Mouse (Mus musculus): Measurements from ENCODE around the gene Cox6a2. TPM values are rescaled to one million over a fixed set of nuclear protein-coding genes. Genes with fewer than 3 reads are reported as not detected.

Cox6a2 gene
- 0.39 TPM in 1 of 2 replicates, not detected in the other for polyA plus RNA-seq (2016; fragmentation: Nextera tagmentation; extraction: Ambion mirVana)

DNA sequence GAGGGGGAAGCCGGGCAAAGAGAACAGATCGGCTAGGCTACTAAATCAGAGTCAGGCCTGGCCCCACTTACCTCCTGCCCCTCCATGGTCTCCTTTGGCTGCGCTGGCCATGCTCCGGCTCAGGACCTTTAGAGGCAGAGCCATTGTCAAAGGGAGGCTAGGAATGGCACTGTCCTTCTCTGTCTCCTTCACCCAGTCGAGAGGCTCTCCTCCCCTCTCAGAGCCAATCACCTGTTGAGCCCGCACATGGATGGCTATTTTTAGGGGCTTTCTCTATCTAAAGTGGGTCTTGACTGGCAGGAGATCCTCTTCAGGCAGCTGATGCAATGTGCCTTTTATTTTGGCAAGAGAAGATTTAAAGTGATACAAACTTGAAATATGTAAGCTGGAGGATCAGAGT is at the start of gene Cox6a2:
TSS of gene Cox6a2 (minus strand) at position 236 of the 400 bp plus-strand sequence.
- WGBS: 83% methylated on average over 6 of the region's 6 CpGs

DNA sequence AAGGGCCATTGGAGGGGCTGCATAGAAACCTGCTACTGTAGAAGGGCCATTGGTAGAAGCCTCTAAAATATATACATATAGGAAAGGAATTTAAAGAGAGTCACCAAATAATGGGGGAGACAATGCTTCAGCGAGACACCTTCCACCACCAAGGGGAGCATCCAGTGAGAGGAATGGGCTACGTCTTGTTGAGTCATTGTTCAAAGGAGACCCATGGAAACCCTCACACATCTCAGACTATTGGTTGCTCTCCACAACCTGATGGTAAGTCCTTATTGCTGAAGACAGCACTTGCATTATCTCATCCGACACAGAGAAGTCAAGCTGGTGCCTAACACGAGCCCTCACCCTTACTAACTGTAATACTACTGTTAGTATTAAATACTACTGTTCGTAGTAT is 49.6 kb upstream of the Cox6a2 start:
- WGBS: 90% methylated on average over 5 of the region's 5 CpGs
- peaks cover 26% of the 10 kb centered on the region for H3K27me3 ChIP-seq (replicated peaks; ENCODE audit: low read depth, poor library complexity, severe bottlenecking)
- DNase-seq (ENCODE audit: low spot score): no peak
- H3K9me3 ChIP-seq: no peaks in the 10 kb centered on the region
- no peaks in the 10 kb centered on the region for H3K36me3 ChIP-seq (replicated peaks)
- peaks cover 26% of the 10 kb centered on the region for H3K4me1 ChIP-seq
- no peak overlapping the region for H3K4me3 ChIP-seq
- H3K27ac ChIP-seq (replicated peaks): no peak overlapping the region

More for the DNA sequence above, at the start of gene Cox6a2:
- H3K4me1 ChIP-seq: no peaks in the 10 kb centered on the region
- H3K9me3 ChIP-seq: no peaks in the 10 kb centered on the region
- no peak for DNase-seq (ENCODE audit: low spot score)
- no peaks in the 10 kb centered on the region for H3K36me3 ChIP-seq (replicated peaks)
- H3K27me3 ChIP-seq (replicated peaks; ENCODE audit: low read depth, poor library complexity, severe bottlenecking): no peaks in the 10 kb centered on the region
- no peak within 1 kb of the TSS for H3K27ac ChIP-seq (replicated peaks)
- H3K4me3 ChIP-seq: no peak within 1 kb of the TSS

DNA sequence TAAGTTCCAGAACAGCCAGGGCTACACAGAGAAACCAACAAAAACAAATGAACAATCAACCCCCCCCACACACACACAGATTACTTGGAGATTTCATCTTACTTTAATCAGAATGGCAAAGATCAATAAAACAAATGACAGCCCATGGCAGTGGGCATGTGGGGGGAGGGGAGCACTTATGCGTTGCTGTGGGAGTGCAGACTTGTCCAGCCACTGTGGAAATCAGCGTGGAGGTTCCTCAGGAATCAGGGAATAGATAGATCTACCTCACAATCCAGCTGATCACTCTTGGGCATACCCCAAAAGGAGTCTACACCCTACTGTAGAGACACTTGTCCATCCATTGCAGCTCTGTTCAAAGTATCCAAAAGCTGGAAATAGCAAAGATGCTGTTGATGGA is 48.8 kb upstream of the Cox6a2 start:
- H3K27me3 ChIP-seq (replicated peaks; ENCODE audit: low read depth, poor library complexity, severe bottlenecking): peaks cover 30% of the 10 kb centered on the region
- peaks cover under 1% of the 10 kb centered on the region; the same call in 1 of the 2 replicates for H3K36me3 ChIP-seq (replicated peaks)
- H3K27ac ChIP-seq (replicated peaks): no peak overlapping the region
- H3K9me3 ChIP-seq: no peaks in the 10 kb centered on the region
- DNase-seq (ENCODE audit: low spot score): no peak
- 55% methylated on average over 2 of the region's 2 CpGs for WGBS
- H3K4me1 ChIP-seq: peaks cover 26% of the 10 kb centered on the region
- no peak overlapping the region for H3K4me3 ChIP-seq

DNA sequence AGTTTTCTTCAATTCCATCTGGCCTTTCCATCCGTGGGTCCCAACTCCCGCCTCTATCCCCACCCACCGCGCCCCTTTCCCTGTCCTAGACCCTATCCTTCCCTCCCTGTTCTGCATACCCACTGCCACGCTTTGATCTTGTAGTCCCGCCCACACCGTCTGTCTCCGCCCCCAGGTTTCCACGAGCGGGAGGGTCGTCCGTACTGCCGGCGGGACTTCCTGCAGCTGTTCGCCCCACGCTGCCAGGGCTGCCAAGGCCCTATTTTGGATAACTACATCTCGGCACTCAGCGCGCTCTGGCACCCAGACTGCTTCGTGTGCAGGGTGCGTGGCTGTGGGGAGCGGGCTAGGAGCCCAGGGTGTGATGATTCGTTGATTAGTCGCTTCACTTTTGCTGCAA is 46.4 kb upstream of the Cox6a2 start:
- H3K4me1 ChIP-seq: peaks cover 36% of the 10 kb centered on the region
- DNase-seq (ENCODE audit: low spot score): peak; percentile 75
- no peaks in the 10 kb centered on the region for H3K9me3 ChIP-seq
- peak overlapping the region; percentile 56 for H3K4me3 ChIP-seq
- WGBS: 14% methylated on average over 24 of the region's 24 CpGs
- H3K27ac ChIP-seq (replicated peaks): peak overlapping the region; percentile 65
- peaks cover 47% of the 10 kb centered on the region for H3K27me3 ChIP-seq (replicated peaks; ENCODE audit: low read depth, poor library complexity, severe bottlenecking)
- H3K36me3 ChIP-seq (replicated peaks): peaks cover 7% of the 10 kb centered on the region; the same call in 1 of the 2 replicates

DNA sequence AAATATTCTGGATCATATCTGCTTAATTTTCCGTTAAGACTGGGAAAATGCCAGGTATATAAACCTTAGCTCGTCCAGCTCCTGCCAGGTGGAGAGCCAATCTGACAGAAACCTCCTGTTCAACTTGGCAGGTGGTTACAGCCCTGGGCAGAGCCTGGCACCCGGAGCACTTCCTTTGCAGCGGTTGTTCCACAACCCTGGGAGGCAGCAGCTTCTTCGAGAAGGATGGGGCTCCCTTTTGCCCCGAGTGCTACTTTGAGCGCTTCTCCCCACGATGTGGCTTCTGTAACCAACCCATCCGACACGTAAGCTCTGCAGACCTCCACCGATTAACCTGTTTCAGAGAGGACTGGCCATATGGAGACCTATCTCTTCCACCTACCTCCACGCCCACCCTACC is 45.8 kb upstream of the Cox6a2 start:
- DNase-seq (ENCODE audit: low spot score): no peak
- Histone ChIP-seq H3K4me3 (peak overlapping the region; percentile 56), H3K4me1 (peaks cover 37% of the 10 kb centered on the region), H3K27me3 (replicated peaks; ENCODE audit: low read depth, poor library complexity, severe bottlenecking) (peaks cover 47% of the 10 kb centered on the region), H3K27ac (replicated peaks) (no peak overlapping the region), H3K9me3 (no peaks in the 10 kb centered on the region), H3K36me3 (replicated peaks) (peaks cover 7% of the 10 kb centered on the region; the same call in 1 of the 2 replicates)
- WGBS: 48% methylated on average over 12 of the region's 12 CpGs

DNA sequence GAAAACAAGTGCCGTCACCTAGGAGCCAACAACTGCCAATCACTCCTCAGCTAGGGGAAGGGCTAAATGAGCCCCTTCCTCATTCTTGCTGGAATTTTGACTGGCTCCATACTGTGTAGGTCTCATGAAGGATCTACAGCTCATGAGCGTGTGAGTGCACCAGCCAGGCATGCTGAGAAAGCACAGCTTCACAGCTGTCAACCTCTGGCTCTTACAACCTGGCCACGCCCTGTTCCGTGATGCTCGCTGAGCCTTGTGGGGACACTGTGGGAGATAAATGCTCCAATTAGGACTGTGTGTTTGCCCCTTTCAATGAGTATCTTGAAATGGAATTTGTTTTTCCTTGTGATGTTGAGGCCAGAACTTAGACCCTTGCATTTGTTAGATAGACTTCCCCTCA is 43.8 kb upstream of the Cox6a2 start:
- no peak for DNase-seq (ENCODE audit: low spot score)
- no peaks in the 10 kb centered on the region for H3K9me3 ChIP-seq
- no peak overlapping the region for H3K27ac ChIP-seq (replicated peaks)
- peaks cover 10% of the 10 kb centered on the region for H3K36me3 ChIP-seq (replicated peaks)
- peaks cover 44% of the 10 kb centered on the region for H3K4me1 ChIP-seq
- no peak overlapping the region for H3K4me3 ChIP-seq
- 76% methylated on average over 5 of the region's 5 CpGs for WGBS
- peaks cover 54% of the 10 kb centered on the region for H3K27me3 ChIP-seq (replicated peaks; ENCODE audit: low read depth, poor library complexity, severe bottlenecking)

DNA sequence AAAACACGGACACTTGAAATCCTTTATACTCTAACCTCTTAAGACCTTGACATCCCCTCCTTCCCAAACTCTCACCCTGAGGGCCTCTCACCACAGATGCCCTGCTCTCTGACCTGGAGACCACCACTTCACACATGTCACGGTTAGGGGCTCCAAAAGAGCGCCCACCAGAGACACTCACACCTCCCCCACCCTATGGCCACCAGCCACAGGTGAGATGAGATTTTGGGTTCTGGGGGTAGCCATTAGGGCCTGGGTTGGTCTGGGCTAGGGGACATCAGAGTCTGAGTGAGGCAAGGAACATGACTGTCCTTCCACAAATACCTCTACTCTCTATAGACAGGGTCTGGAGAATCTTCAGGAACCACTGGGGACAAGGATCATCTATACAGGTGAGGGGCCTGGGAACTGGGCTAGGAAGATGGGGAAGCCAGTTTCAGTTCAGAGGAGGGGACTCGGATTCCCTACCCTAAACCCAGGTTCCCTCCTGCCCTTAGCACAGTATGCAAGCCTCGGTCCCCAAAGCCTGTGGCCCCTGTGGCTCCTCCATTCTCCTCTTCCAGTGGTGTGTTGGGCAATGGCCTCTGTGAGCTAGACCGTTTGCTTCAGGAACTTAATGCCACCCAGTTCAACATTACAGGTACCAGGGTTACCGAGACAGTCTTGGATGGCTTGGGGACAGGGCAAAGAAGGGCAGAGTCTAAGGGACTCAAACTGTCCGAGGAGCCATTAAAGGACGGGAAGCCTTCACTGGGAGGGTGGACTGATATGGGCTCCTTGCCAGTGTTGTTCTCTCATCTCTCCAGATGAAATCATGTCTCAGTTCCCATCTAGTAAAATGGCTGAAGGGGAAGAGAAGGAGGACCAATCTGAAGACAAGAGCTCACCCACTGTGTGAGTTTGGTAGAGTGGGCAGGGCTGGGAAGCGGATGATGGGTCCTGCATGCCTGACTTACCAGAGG is 42.2 kb upstream of the Cox6a2 start:
- peaks cover 22% of the 10 kb centered on the region for H3K36me3 ChIP-seq (replicated peaks)
- no peak overlapping the region for H3K27ac ChIP-seq (replicated peaks)
- H3K4me3 ChIP-seq: peak overlapping the region; percentile 62
- H3K9me3 ChIP-seq: no peaks in the 10 kb centered on the region
- H3K27me3 ChIP-seq (replicated peaks; ENCODE audit: low read depth, poor library complexity, severe bottlenecking): peaks cover 50% of the 10 kb centered on the region
- DNase-seq (ENCODE audit: low spot score): no peak
- peaks cover 57% of the 10 kb centered on the region for H3K4me1 ChIP-seq
- WGBS: 81% methylated on average over 10 of the region's 10 CpGs

DNA sequence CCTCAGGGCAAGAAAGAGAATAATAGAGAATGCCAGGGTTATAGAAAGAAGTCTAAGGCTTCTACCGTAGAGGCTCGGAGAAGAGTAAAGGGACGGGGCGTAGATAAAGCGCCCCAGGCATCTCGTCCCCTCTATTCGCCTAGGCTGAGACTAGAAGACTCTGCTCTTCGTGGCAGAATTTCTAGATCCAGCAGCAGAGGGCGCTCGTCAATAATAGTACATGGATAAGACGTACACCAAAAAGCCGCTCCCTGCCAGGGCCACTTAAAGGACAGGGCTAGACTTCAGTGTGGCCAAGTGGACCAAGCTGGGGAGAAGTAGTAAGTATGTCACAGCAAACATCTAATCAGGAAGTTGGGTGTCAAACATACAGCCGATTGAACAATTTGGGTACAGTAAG is 41.3 kb upstream of the Cox6a2 start:
- H3K4me3 ChIP-seq: peak overlapping the region; percentile 62
- H3K27me3 ChIP-seq (replicated peaks; ENCODE audit: low read depth, poor library complexity, severe bottlenecking): peaks cover 41% of the 10 kb centered on the region
- peaks cover 31% of the 10 kb centered on the region for H3K36me3 ChIP-seq (replicated peaks)
- 1% methylated on average over 13 of the region's 13 CpGs for WGBS
- peaks cover 57% of the 10 kb centered on the region for H3K4me1 ChIP-seq
- peak overlapping the region; percentile 83 for H3K27ac ChIP-seq (replicated peaks)
- DNase-seq (ENCODE audit: low spot score): peak; percentile 85
- H3K9me3 ChIP-seq: no peaks in the 10 kb centered on the region

DNA sequence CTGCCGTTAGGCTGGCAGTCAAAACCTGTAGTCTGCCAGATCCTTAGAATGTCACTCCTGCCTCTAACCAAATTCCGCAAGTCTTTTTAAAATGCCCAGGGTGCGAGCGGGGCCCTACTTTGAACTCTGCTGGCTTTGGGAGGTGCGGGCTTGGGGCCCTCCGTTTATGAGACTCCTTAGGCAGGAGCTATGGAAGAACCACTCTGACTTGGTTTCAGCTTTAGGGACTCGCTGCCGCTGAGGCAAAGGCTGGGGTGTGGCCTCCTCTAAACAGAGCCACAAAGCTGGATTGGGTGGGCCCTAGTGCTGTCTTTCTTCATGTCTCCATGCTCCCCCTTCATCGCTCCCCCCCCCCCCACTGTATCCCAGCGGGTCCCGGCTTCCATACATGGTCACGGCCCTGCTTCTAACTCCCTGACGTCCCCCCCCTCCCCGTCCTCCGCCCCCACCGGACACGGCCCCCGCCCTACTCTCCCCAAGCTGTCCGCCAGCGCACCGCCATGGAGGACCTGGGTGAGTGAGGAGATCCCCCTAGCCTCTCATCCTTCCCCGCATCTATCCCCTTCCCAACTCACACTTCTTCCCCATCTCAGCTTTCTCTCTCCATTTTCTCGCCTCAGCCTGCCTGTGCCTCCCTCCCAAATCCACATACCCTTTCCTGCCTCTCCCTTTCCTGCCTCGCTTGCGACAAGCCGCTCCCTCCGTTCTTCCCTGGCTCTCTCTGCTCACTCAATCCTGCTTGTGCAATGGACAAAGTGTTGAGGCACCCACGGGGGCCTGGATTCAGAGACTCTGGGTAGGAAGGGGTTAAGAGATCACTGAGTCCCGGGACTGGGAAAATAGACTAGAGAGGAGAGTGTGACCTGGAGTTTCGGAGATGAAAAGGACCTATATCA is 40.6 kb upstream of the Cox6a2 start, which contains the start of gene Tgfb1i1:
TSS of gene Tgfb1i1 (plus strand) at position 317 of the 896 bp plus-strand sequence.
- Histone ChIP-seq H3K4me1 (peaks cover 54% of the 10 kb centered on the region), H3K9me3 (no peaks in the 10 kb centered on the region), H3K27ac (replicated peaks) (peak within 1 kb of the TSS; percentile 83), H3K36me3 (replicated peaks) (peaks cover 38% of the 10 kb centered on the region), H3K4me3 (peak within 1 kb of the TSS; percentile 62), H3K27me3 (replicated peaks; ENCODE audit: low read depth, poor library complexity, severe bottlenecking) (peaks cover 34% of the 10 kb centered on the region)
- DNase-seq (ENCODE audit: low spot score): peak; percentile 65
- WGBS: 2% methylated on average over 30 of the region's 30 CpGs

DNA sequence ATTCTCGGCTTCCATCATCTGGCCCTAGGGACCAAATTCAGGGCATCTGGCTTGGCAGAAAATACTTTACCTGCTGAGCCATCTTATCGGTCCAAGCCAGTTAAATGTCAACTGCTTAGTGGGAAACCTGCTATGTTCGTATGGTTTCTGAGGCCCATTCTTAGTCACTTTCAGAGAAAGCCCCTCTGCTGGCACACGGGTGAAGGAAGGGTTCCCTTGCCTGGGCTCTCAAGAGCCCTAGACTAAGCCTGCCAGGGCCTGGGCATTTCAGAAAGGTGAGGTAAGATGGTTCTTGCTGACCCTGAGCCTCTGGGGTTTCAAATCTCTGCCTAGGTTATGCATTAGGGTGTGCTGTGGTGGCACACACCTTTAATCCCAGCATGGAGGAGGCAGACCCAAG is 39.4 kb upstream of the Cox6a2 start:
- H3K27me3 ChIP-seq (replicated peaks; ENCODE audit: low read depth, poor library complexity, severe bottlenecking): peaks cover 28% of the 10 kb centered on the region
- H3K27ac ChIP-seq (replicated peaks): no peak overlapping the region
- peaks cover 50% of the 10 kb centered on the region for H3K36me3 ChIP-seq (replicated peaks)
- DNase-seq (ENCODE audit: low spot score): no peak
- WGBS: 85% methylated on average over 4 of the region's 4 CpGs
- H3K4me1 ChIP-seq: peaks cover 58% of the 10 kb centered on the region
- no peak overlapping the region for H3K4me3 ChIP-seq
- no peaks in the 10 kb centered on the region for H3K9me3 ChIP-seq

DNA sequence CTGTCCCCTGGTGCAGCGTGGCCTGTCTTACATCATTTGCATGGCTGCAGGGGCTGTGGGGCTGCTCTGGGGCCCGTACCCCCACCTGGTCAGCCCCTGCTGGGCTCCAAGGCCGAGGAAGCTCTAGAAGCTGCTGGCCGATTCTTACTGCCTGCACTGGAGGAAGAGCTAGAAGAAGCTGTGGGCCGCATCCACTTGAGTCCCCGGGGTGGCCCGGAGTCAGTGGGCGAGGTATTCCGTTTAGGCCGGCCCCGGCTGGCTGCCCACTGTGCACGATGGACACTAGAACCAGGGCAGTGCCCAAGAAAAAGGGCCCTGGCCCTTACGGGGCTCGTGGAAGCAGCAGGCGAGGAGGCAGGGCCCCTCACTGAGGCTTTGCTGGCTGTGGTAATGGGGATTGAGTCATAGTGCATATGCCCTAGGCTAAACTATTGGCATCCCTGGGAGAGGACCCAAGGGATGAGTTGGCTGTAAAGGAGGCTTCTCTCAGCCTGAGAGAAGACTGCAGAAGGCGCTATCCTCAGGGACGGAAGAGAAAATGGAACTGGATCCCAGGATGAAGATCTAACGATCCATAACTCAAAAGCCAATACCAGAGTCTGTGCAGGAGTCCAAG is 38.3 kb upstream of the Cox6a2 start:
- Histone ChIP-seq H3K27ac (replicated peaks) (peak overlapping the region; percentile 72; the same call in 1 of the 2 replicates), H3K4me3 (no peak overlapping the region), H3K27me3 (replicated peaks; ENCODE audit: low read depth, poor library complexity, severe bottlenecking) (peaks cover 22% of the 10 kb centered on the region), H3K36me3 (replicated peaks) (peaks cover 56% of the 10 kb centered on the region), H3K4me1 (peaks cover 66% of the 10 kb centered on the region), H3K9me3 (no peaks in the 10 kb centered on the region)
- WGBS: 84% methylated on average over 18 of the region's 18 CpGs
- no peak for DNase-seq (ENCODE audit: low spot score)

DNA sequence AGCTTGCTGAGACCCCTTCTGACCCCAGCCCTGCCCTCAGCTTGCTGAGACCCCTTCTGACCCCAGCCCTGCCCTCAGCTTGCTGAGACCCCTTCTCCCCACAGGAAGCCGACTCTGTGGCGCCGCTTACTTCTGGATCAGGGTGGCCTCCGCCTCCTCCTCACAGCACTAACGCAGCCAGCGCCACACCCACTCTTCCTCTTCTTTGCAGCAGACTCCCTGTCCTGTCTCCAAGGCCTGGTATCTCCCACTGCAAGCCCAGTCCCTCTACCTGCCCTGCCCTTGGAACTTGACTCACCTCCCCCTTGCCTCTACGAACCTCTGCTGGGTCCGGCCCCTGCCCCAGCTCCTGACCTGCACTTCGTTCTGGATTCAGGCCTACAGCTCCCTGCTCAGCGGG is 37.7 kb upstream of the Cox6a2 start:
- 43% methylated on average over 10 of the region's 10 CpGs for WGBS

More for the DNA sequence above, 37.7 kb upstream of the Cox6a2 start:
- Histone ChIP-seq H3K36me3 (replicated peaks) (peaks cover 53% of the 10 kb centered on the region), H3K4me3 (no peak overlapping the region), H3K4me1 (peaks cover 68% of the 10 kb centered on the region), H3K9me3 (no peaks in the 10 kb centered on the region), H3K27ac (replicated peaks) (peak overlapping the region; percentile 72), H3K27me3 (replicated peaks; ENCODE audit: low read depth, poor library complexity, severe bottlenecking) (peaks cover 18% of the 10 kb centered on the region)
- peak; percentile 39 for DNase-seq (ENCODE audit: low spot score)
